Mouse (Mus musculus) midbrain, embryonic 15.5 days (tissue): ENCODE measurements around the gene Npas2. TPM values are rescaled to one million over a fixed set of nuclear protein-coding genes. Genes with fewer than 3 reads are reported as not detected.

Experiments used
- ATAC-seq: fragments of 200-750 bp; cut with Nextera tagmentation; replicated peaks from 2 replicates; pipeline ENCODE4 v1.8.0; 2017; ENCODE audit warnings: moderate TSS enrichment
- H3K27ac ChIP-seq: fragments of 300-500 bp; sonication (generic); 2 replicates; pipeline ENCODE4 v1.5.1; 2015; ENCODE audit warnings: mild to moderate bottlenecking, inconsistent platforms
- H3K27me3 ChIP-seq: fragments of 300-500 bp; sonication (generic); replicated peaks from 2 replicates; pipeline ENCODE4 v1.6.1; 2015; ENCODE audit warnings: inconsistent platforms
- H3K36me3 ChIP-seq: fragments of 300-500 bp; sonication (generic); replicated peaks from 2 replicates; pipeline ENCODE4 v1.6.1; 2015; ENCODE audit warnings: inconsistent platforms
- H3K4me1 ChIP-seq: fragments of 300-500 bp; sonication (generic); 2 replicates; pipeline ENCODE4 v1.6.1; 2015; ENCODE audit warnings: inconsistent platforms
- H3K4me2 ChIP-seq: fragments of 300-500 bp; sonication (generic); 2 replicates; pipeline ENCODE4 v1.6.1; 2015; ENCODE audit warnings: inconsistent platforms, mild to moderate bottlenecking, moderate library complexity
- H3K4me3 ChIP-seq: fragments of 300-500 bp; sonication (generic); 2 replicates; pipeline ENCODE4 v1.5.1; 2015; ENCODE audit warnings: mild to moderate bottlenecking, inconsistent platforms
- H3K9ac ChIP-seq: fragments of 300-500 bp; sonication (generic); 2 replicates; pipeline ENCODE4 v1.6.1; 2015; ENCODE audit warnings: mild to moderate bottlenecking, inconsistent platforms
- H3K9me3 ChIP-seq: fragments of 300-500 bp; sonication (generic); 2 replicates; pipeline ENCODE4 v1.6.1; 2016; ENCODE audit warnings: inconsistent platforms
- WGBS: fragments of 180-500 bp; shearing (Covaris S2); methylation state at CpG from one replicate; pipeline ENCODE4 v1.1.7; 2015; ENCODE audit warnings: mixed read lengths; 5-methylcytosine and 5-hydroxymethylcytosine counted together
- polyA plus RNA-seq: library from polyadenylated mRNA; unstranded; fragments of >200 nt; fragmentation: Nextera tagmentation; extraction: Ambion mirVana; gene quantifications from 2 replicates; pipeline ENCODE4 v1.2.1, GENCODE M21; 2015

The Npas2 gene
- 0.56 and 0.65 TPM in 2 replicates for polyA plus RNA-seq

- Histone ChIP-seq H3K4me3 (peak within 1 kb of the TSS; percentile 75), H3K27me3 (peaks cover 52% of the 10 kb centered on the region), H3K36me3 (no peaks in the 10 kb centered on the region), H3K9me3 (no peaks in the 10 kb centered on the region), H3K4me1 (peaks cover 28% of the 10 kb centered on the region), H3K9ac (peak within 1 kb of the TSS; percentile 60), H3K4me2 (peak within 1 kb of the TSS; percentile 99), H3K27ac (no peak within 1 kb of the TSS)
- peak; percentile 48 for ATAC-seq
- WGBS, result under 1% methylated on average over 65 of the region's 66 CpGs
These were observed at the start of gene Npas2 for GRCm38 (mm10) chr1:39192997-39193861. TSS of gene Npas2 (plus strand) at chr1:39193731.

- H3K4me2 ChIP-seq, result no peak overlapping the region
- no peaks in the 10 kb centered on the region for H3K27me3 ChIP-seq
- WGBS, result 91% methylated on average over 4 of the region's 4 CpGs
- no peaks in the 10 kb centered on the region for H3K4me1 ChIP-seq
- no peak overlapping the region for H3K9ac ChIP-seq
- no peak for ATAC-seq
- H3K27ac ChIP-seq, result no peak overlapping the region
- no peaks in the 10 kb centered on the region for H3K9me3 ChIP-seq
- H3K36me3 ChIP-seq, result no peaks in the 10 kb centered on the region
- H3K4me3 ChIP-seq, result no peak overlapping the region
These were observed 36.8 kb upstream of the Npas2 start for GRCm38 (mm10) chr1:39156778-39157177.

GRCm38 (mm10) chr1:39160167-39160566 lies 33.4 kb upstream of the Npas2 start:
- ATAC-seq, result no peak
- Histone ChIP-seq H3K27ac (no peak overlapping the region), H3K4me3 (no peak overlapping the region), H3K9me3 (no peaks in the 10 kb centered on the region), H3K4me2 (no peak overlapping the region), H3K9ac (no peak overlapping the region), H3K4me1 (no peaks in the 10 kb centered on the region), H3K36me3 (no peaks in the 10 kb centered on the region), H3K27me3 (no peaks in the 10 kb centered on the region)
- WGBS, result 67% methylated on average over 4 of the region's 4 CpGs

GRCm38 (mm10) chr1:39163077-39163476 lies 30.5 kb upstream of the Npas2 start:
- WGBS, result 97% methylated on average over 1 of the region's 1 CpGs
- no peaks in the 10 kb centered on the region for H3K27me3 ChIP-seq
- no peak overlapping the region for H3K4me2 ChIP-seq
- H3K4me3 ChIP-seq, result no peak overlapping the region
- no peaks in the 10 kb centered on the region for H3K4me1 ChIP-seq
- H3K9ac ChIP-seq, result no peak overlapping the region
- ATAC-seq, result no peak
- no peak overlapping the region for H3K27ac ChIP-seq
- no peaks in the 10 kb centered on the region for H3K9me3 ChIP-seq
- no peaks in the 10 kb centered on the region for H3K36me3 ChIP-seq

- no peaks in the 10 kb centered on the region for H3K9me3 ChIP-seq
- H3K4me2 ChIP-seq, result no peak overlapping the region
- no peak overlapping the region for H3K27ac ChIP-seq
- ATAC-seq, result no peak
- WGBS, result 90% methylated on average over 5 of the region's 5 CpGs
- no peaks in the 10 kb centered on the region for H3K4me1 ChIP-seq
- no peaks in the 10 kb centered on the region for H3K36me3 ChIP-seq
- H3K4me3 ChIP-seq, result no peak overlapping the region
- H3K27me3 ChIP-seq, result no peaks in the 10 kb centered on the region
- no peak overlapping the region for H3K9ac ChIP-seq
These were observed 16.8 kb upstream of the Npas2 start for GRCm38 (mm10) chr1:39176690-39177089.

GRCm38 (mm10) chr1:39177211-39177610 lies 16.3 kb upstream of the Npas2 start:
- H3K9me3 ChIP-seq, result no peaks in the 10 kb centered on the region
- no peaks in the 10 kb centered on the region for H3K27me3 ChIP-seq
- no peaks in the 10 kb centered on the region for H3K4me1 ChIP-seq
- no peak overlapping the region for H3K27ac ChIP-seq
- ATAC-seq, result no peak
- 84% methylated on average over 14 of the region's 14 CpGs for WGBS
- no peak overlapping the region for H3K9ac ChIP-seq
- H3K4me3 ChIP-seq, result no peak overlapping the region
- H3K36me3 ChIP-seq, result no peaks in the 10 kb centered on the region
- no peak overlapping the region for H3K4me2 ChIP-seq

GRCm38 (mm10) chr1:39179806-39180205 lies 13.7 kb upstream of the Npas2 start:
- H3K9ac ChIP-seq, result no peak overlapping the region
- H3K9me3 ChIP-seq, result no peaks in the 10 kb centered on the region
- no peaks in the 10 kb centered on the region for H3K4me1 ChIP-seq
- no peak overlapping the region for H3K4me3 ChIP-seq
- no peak for ATAC-seq
- H3K36me3 ChIP-seq, result no peaks in the 10 kb centered on the region
- H3K27ac ChIP-seq, result no peak overlapping the region
- WGBS, result 95% methylated on average over 11 of the region's 11 CpGs
- H3K4me2 ChIP-seq, result no peak overlapping the region
- no peaks in the 10 kb centered on the region for H3K27me3 ChIP-seq

GRCm38 (mm10) chr1:39180517-39180916 lies 13.0 kb upstream of the Npas2 start:
- Histone ChIP-seq H3K4me1 (no peaks in the 10 kb centered on the region), H3K27me3 (no peaks in the 10 kb centered on the region), H3K27ac (no peak overlapping the region), H3K9ac (no peak overlapping the region), H3K36me3 (no peaks in the 10 kb centered on the region), H3K4me3 (no peak overlapping the region), H3K9me3 (no peaks in the 10 kb centered on the region), H3K4me2 (no peak overlapping the region)
- 97% methylated on average over 1 of the region's 1 CpGs for WGBS
- ATAC-seq, result no peak

- Histone ChIP-seq H3K4me2 (no peak overlapping the region), H3K9ac (no peak overlapping the region), H3K4me1 (no peaks in the 10 kb centered on the region), H3K27me3 (no peaks in the 10 kb centered on the region), H3K4me3 (no peak overlapping the region), H3K36me3 (no peaks in the 10 kb centered on the region), H3K27ac (no peak overlapping the region), H3K9me3 (no peaks in the 10 kb centered on the region)
- no peak for ATAC-seq
- 86% methylated on average over 4 of the region's 4 CpGs for WGBS
These were observed 11.6 kb upstream of the Npas2 start for GRCm38 (mm10) chr1:39181901-39182300.

GRCm38 (mm10) chr1:39185833-39186232 lies 7.7 kb upstream of the Npas2 start:
- Histone ChIP-seq H3K4me2 (no peak overlapping the region), H3K4me1 (no peaks in the 10 kb centered on the region), H3K27ac (no peak overlapping the region), H3K27me3 (0 out of 2 replicates have a peak, but pooled peaks cover 1% of the 10 kb centered on the region), H3K9ac (no peak overlapping the region), H3K9me3 (no peaks in the 10 kb centered on the region), H3K4me3 (no peak overlapping the region), H3K36me3 (no peaks in the 10 kb centered on the region)
- 77% methylated on average over 5 of the region's 5 CpGs for WGBS
- no peak for ATAC-seq

- no peaks in the 10 kb centered on the region for H3K4me1 ChIP-seq
- no peak overlapping the region for H3K4me3 ChIP-seq
- no peaks in the 10 kb centered on the region for H3K36me3 ChIP-seq
- 0 out of 2 replicates have a peak, but pooled peaks cover 5% of the 10 kb centered on the region for H3K27me3 ChIP-seq
- WGBS, result 58% methylated on average over 6 of the region's 6 CpGs
- no peak overlapping the region for H3K9ac ChIP-seq
- no peak overlapping the region for H3K27ac ChIP-seq
- no peaks in the 10 kb centered on the region for H3K9me3 ChIP-seq
- no peak for ATAC-seq
- no peak overlapping the region for H3K4me2 ChIP-seq
These were observed 6.7 kb upstream of the Npas2 start for GRCm38 (mm10) chr1:39186711-39187437.

GRCm38 (mm10) chr1:39191122-39191521 lies 2.4 kb upstream of the Npas2 start:
- H3K27me3 ChIP-seq, result peaks cover 36% of the 10 kb centered on the region
- H3K4me1 ChIP-seq, result peaks cover 23% of the 10 kb centered on the region
- ATAC-seq, result no peak
- H3K4me3 ChIP-seq, result no peak overlapping the region
- no peak overlapping the region for H3K9ac ChIP-seq
- H3K9me3 ChIP-seq, result no peaks in the 10 kb centered on the region
- H3K36me3 ChIP-seq, result no peaks in the 10 kb centered on the region
- no peak overlapping the region for H3K27ac ChIP-seq
- 77% methylated on average over 5 of the region's 5 CpGs for WGBS
- H3K4me2 ChIP-seq, result no peak overlapping the region
